Mouse (Mus musculus): ENCODE data around the gene Mecom. TPM values are rescaled to one million over a fixed set of nuclear protein-coding genes. Genes with fewer than 3 reads are reported as not detected.

Gene Mecom
- polyA plus RNA-seq, 1 experiment, result 0.02 TPM

DNA sequence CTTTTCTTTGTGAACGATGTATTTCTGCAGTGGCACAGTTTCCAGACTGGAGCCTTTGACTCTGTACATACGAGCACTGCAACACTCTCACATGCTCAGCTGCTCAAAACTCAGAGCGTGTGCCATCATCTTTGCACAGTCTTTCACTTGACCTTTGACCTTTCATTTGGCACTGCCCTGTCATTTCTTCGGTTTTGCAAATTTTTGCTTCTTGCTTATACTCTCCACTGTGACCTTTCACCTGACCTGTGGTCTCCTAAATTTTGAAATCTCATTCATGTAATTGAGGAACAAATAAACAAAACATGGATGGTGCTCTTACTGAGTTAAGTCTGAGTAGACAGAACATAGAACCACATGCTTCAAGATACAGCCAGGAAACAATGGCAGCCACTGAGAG, 446.7 kb downstream of the Mecom start:
- Histone ChIP-seq H3K4me3 (replicated peaks) (no peak overlapping the region), H3K4me1 (ENCODE audit: control insufficient read depth) (no peaks in the 10 kb centered on the region), H3K36me3 (ENCODE audit: control insufficient read depth) (no peaks in the 10 kb centered on the region), H3K9me3 (ENCODE audit: control insufficient read depth, low read length) (no peaks in the 10 kb centered on the region), H3K27me3 (ENCODE audit: control insufficient read depth) (no peaks in the 10 kb centered on the region)
- TF ChIP-seq TAL1 (IDR thresholded peaks at IDR 0.05; ENCODE audit: low read length) (no peak), GATA1 (IDR thresholded peaks at IDR 0.05; ENCODE audit: low read length) (no peak)

GRCm38 (mm10) chr3:30097713-30098112, 450.1 kb downstream of the Mecom start:
- no peaks in the 10 kb centered on the region for H3K27me3 ChIP-seq (ENCODE audit: control insufficient read depth)
- no peaks in the 10 kb centered on the region for H3K36me3 ChIP-seq (ENCODE audit: control insufficient read depth)
- H3K4me1 ChIP-seq (ENCODE audit: control insufficient read depth), result no peaks in the 10 kb centered on the region
- no peaks in the 10 kb centered on the region for H3K9me3 ChIP-seq (ENCODE audit: control insufficient read depth, low read length)
- H3K4me3 ChIP-seq (replicated peaks), result no peak overlapping the region
- no peak for TF ChIP-seq TAL1 (IDR thresholded peaks at IDR 0.05; ENCODE audit: low read length)
- TF ChIP-seq GATA1 (IDR thresholded peaks at IDR 0.05; ENCODE audit: low read length), result no peak

DNA sequence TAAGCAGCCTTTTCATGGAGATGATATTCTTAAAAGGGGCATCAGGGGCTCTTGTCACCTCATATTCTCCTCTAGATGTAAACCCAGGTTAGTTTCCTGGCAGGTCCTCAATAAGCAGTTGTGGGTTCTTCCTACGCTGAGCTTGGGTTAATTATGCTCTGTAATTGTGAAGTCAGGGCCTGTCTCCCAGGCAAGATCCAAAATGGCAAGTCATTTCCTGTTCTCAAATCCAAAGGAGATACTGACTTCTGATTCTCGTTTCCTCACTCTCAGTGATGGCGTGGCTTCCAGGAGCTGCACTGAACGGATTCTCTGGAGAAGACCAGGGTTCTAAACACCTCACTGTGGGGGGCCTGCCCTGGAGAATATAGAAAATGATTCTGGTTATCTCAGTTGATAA, 450.7 kb downstream of the Mecom start:
- H3K4me3 ChIP-seq (replicated peaks), result no peak overlapping the region
- no peaks in the 10 kb centered on the region for H3K27me3 ChIP-seq (ENCODE audit: control insufficient read depth)
- H3K36me3 ChIP-seq (ENCODE audit: control insufficient read depth), result no peaks in the 10 kb centered on the region
- H3K9me3 ChIP-seq (ENCODE audit: control insufficient read depth, low read length), result no peaks in the 10 kb centered on the region
- H3K4me1 ChIP-seq (ENCODE audit: control insufficient read depth), result no peaks in the 10 kb centered on the region
- TF ChIP-seq TAL1 (IDR thresholded peaks at IDR 0.05; ENCODE audit: low read length), result no peak

DNA sequence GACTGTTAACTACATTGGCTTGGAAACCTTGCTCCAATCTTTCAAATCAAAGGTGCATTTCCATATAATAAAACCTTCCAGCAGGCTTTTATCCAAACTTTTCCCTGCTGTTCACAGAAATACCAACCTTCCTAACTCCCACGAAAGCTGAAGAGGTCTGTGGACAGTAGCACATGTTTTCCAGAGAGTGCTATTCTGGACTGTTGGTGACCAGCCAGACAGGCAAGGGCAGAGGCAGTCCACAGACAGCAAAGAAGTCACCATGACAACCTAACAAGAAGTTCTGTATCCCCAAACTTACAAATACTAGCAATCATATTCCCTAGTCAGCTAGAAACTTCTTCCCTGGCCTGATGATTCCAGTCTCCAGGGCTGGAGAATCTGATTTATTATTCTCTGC, 454.8 kb downstream of the Mecom start:
- Histone ChIP-seq H3K4me1 (ENCODE audit: control insufficient read depth) (no peaks in the 10 kb centered on the region), H3K9me3 (ENCODE audit: control insufficient read depth, low read length) (no peaks in the 10 kb centered on the region), H3K36me3 (ENCODE audit: control insufficient read depth) (no peaks in the 10 kb centered on the region), H3K4me3 (replicated peaks) (no peak overlapping the region), H3K27me3 (ENCODE audit: control insufficient read depth) (no peaks in the 10 kb centered on the region)
- no peak for TF ChIP-seq TAL1 (IDR thresholded peaks at IDR 0.05; ENCODE audit: low read length)
- TF ChIP-seq GATA1 (IDR thresholded peaks at IDR 0.05; ENCODE audit: low read length), result no peak

GRCm38 (mm10) chr3:30092481-30092880, 455.3 kb downstream of the Mecom start:
- TF ChIP-seq TAL1 (IDR thresholded peaks at IDR 0.05; ENCODE audit: low read length) (no peak), GATA1 (IDR thresholded peaks at IDR 0.05; ENCODE audit: low read length) (no peak)
- no peaks in the 10 kb centered on the region for H3K9me3 ChIP-seq (ENCODE audit: control insufficient read depth, low read length)
- no peaks in the 10 kb centered on the region for H3K4me1 ChIP-seq (ENCODE audit: control insufficient read depth)
- no peak overlapping the region for H3K4me3 ChIP-seq (replicated peaks)
- no peaks in the 10 kb centered on the region for H3K27me3 ChIP-seq (ENCODE audit: control insufficient read depth)
- no peaks in the 10 kb centered on the region for H3K36me3 ChIP-seq (ENCODE audit: control insufficient read depth)

DNA sequence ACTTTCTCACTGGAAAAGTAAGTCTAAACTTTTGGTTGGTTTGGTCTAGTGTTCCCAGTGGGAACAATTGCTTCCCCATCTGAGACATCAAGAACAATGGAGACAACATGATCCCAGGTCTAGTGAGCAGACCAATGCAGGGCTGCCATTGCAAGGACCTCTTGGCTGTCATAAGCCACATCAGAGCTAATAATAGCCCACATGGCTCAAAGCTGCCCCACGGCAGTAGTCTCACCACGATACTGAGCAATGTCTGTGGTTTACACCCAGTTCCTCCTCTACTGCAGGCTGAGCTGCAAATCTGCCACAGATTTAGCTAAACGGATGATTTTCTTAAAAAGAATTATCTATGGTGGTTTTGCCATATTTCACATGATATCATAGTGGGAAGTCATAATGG, 455.9 kb downstream of the Mecom start:
- Histone ChIP-seq H3K4me3 (replicated peaks) (no peak overlapping the region), H3K9me3 (ENCODE audit: control insufficient read depth, low read length) (no peaks in the 10 kb centered on the region), H3K36me3 (ENCODE audit: control insufficient read depth) (no peaks in the 10 kb centered on the region), H3K27me3 (ENCODE audit: control insufficient read depth) (no peaks in the 10 kb centered on the region), H3K4me1 (ENCODE audit: control insufficient read depth) (no peaks in the 10 kb centered on the region)
- TF ChIP-seq TAL1 (IDR thresholded peaks at IDR 0.05; ENCODE audit: low read length), result no peak
- no peak for TF ChIP-seq GATA1 (IDR thresholded peaks at IDR 0.05; ENCODE audit: low read length)

DNA sequence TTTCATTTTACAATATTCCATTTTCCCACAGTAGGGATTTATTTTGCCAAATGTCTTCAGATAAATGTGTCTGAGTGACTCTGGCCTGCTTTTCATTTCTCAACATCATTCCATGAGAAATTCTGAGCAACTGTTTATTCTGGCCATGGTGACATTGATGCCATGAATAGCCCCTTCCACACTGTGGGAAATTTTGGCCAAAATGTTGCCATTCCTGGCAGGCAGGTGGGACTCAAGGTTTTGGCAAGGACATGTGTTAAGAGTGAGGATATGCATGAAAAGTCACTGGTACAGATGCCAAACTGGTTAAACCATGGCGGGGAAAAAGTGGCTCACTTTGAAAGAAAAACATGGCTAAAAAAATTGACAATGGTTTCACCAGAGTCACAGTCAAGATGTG, 456.4 kb downstream of the Mecom start:
- TF ChIP-seq GATA1 (IDR thresholded peaks at IDR 0.05; ENCODE audit: low read length) (no peak), TAL1 (IDR thresholded peaks at IDR 0.05; ENCODE audit: low read length) (no peak)
- Histone ChIP-seq H3K4me3 (replicated peaks) (no peak overlapping the region), H3K9me3 (ENCODE audit: control insufficient read depth, low read length) (no peaks in the 10 kb centered on the region), H3K36me3 (ENCODE audit: control insufficient read depth) (no peaks in the 10 kb centered on the region), H3K4me1 (ENCODE audit: control insufficient read depth) (no peaks in the 10 kb centered on the region), H3K27me3 (ENCODE audit: control insufficient read depth) (no peaks in the 10 kb centered on the region)

GRCm38 (mm10) chr3:30086139-30086538, 461.7 kb downstream of the Mecom start:
- no peaks in the 10 kb centered on the region for H3K36me3 ChIP-seq (ENCODE audit: control insufficient read depth)
- no peaks in the 10 kb centered on the region for H3K4me1 ChIP-seq (ENCODE audit: control insufficient read depth)
- H3K27me3 ChIP-seq (ENCODE audit: control insufficient read depth), result no peaks in the 10 kb centered on the region
- no peak overlapping the region for H3K4me3 ChIP-seq (replicated peaks)
- TF ChIP-seq GATA1 (IDR thresholded peaks at IDR 0.05; ENCODE audit: low read length), result no peak
- no peak for TF ChIP-seq TAL1 (IDR thresholded peaks at IDR 0.05; ENCODE audit: low read length)
- H3K9me3 ChIP-seq (ENCODE audit: control insufficient read depth, low read length), result no peaks in the 10 kb centered on the region

- Histone ChIP-seq H3K4me1 (ENCODE audit: control insufficient read depth) (no peaks in the 10 kb centered on the region), H3K27me3 (ENCODE audit: control insufficient read depth) (no peaks in the 10 kb centered on the region), H3K4me3 (replicated peaks) (no peak overlapping the region), H3K36me3 (ENCODE audit: control insufficient read depth) (no peaks in the 10 kb centered on the region), H3K9me3 (ENCODE audit: control insufficient read depth, low read length) (no peaks in the 10 kb centered on the region)
- TF ChIP-seq GATA1 (IDR thresholded peaks at IDR 0.05; ENCODE audit: low read length) (no peak), TAL1 (IDR thresholded peaks at IDR 0.05; ENCODE audit: low read length) (no peak)
Observed at GRCm38 (mm10) chr3:30083842-30084241, 464.0 kb downstream of the Mecom start.

DNA sequence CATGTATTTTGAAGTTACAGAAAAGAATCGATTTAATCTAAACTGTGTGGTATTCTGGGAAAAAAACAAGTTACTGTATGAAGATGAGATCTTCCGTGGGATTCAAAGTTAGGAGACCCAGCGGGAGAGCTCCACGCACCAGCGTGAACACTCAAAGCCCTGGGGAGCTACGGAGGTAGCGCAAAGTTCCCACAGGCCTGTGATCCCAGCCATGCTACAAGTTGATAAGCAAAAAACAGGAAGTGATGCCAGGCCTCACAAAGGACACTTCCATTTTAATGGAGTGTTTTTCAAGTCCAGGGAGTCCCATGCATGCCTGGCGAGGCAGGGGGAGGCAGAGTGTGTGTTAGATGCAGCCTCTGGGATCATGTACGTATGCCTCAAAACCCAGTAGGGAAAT, 464.5 kb downstream of the Mecom start:
- Histone ChIP-seq H3K9me3 (ENCODE audit: control insufficient read depth, low read length) (no peaks in the 10 kb centered on the region), H3K4me1 (ENCODE audit: control insufficient read depth) (no peaks in the 10 kb centered on the region), H3K4me3 (replicated peaks) (no peak overlapping the region), H3K36me3 (ENCODE audit: control insufficient read depth) (no peaks in the 10 kb centered on the region), H3K27me3 (ENCODE audit: control insufficient read depth) (no peaks in the 10 kb centered on the region)
- TF ChIP-seq GATA1 (IDR thresholded peaks at IDR 0.05; ENCODE audit: low read length) (no peak), TAL1 (IDR thresholded peaks at IDR 0.05; ENCODE audit: low read length) (no peak)
